Mouse (Mus musculus): Measurements from ENCODE around the gene Cltc.

- TF ChIP-seq CTCF (IDR thresholded peaks at IDR 0.05; ENCODE audit: extremely low read depth, insufficient read depth, low read length) (no peak), POLR2A (IDR thresholded peaks at IDR 0.05; ENCODE audit: extremely low read depth, insufficient read depth, low read length) (no peak)
These were observed 94.1 kb downstream of the Cltc start for GRCm38 (mm10) chr11:86662986-86663895.

Measured in cortical plate, adult 2 months (tissue).